Mouse (Mus musculus): Measurements from ENCODE around the gene Zfp93. TPM values are rescaled to one million over a fixed set of nuclear protein-coding genes. Genes with fewer than 3 reads are reported as not detected.

Gene Zfp93
- polyA plus RNA-seq (2014; fragmentation: Illumina TruSeq; extraction: RNeasy Lipid Tissue Mini Kit (QIAGEN cat#74804); ENCODE audit: low read depth, low replicate concordance) = 4.3 TPM

GRCm38 (mm10) chr7:24270288-24270672, at the start of gene Zfp93:
Gene Zfp93, plus strand, starts transcription at chr7:24270420.

GRCm38 (mm10) chr7:24237040-24237791, 33.0 kb upstream of the Zfp93 start, which contains the start of gene Zfp109:
Gene Zfp109, minus strand, starts transcription at chr7:24237560.

GRCm38 (mm10) chr7:24254633-24255474, 15.4 kb upstream of the Zfp93 start, which contains the start of gene Zfp108:
Gene Zfp108, plus strand, starts transcription at chr7:24254794.

GRCm38 (mm10) chr7:24300771-24301282, 30.6 kb downstream of the Zfp93 start, which contains the start of gene Zfp61:
Gene Zfp61, minus strand, starts transcription at chr7:24301232.

GRCm38 (mm10) chr7:24316567-24317092, 46.4 kb downstream of the Zfp93 start, which contains the start of gene Zfp94:
Gene Zfp94, minus strand, starts transcription at chr7:24316666.

Other genes with a start within 250 kb of the Zfp93 start
- gene Vmn1r183, start 217.2 kb upstream of the Zfp93 start, polyA plus RNA-seq (2014; fragmentation: Illumina TruSeq; extraction: RNeasy Lipid Tissue Mini Kit (QIAGEN cat#74804); ENCODE audit: low read depth, low replicate concordance) = not detected
- 15.8 TPM for gene Zfp180, start 188.5 kb upstream of the Zfp93 start, polyA plus RNA-seq (2014; fragmentation: Illumina TruSeq; extraction: RNeasy Lipid Tissue Mini Kit (QIAGEN cat#74804); ENCODE audit: low read depth, low replicate concordance)
- gene Zfp112, start 158.1 kb upstream of the Zfp93 start, polyA plus RNA-seq (2014; fragmentation: Illumina TruSeq; extraction: RNeasy Lipid Tissue Mini Kit (QIAGEN cat#74804); ENCODE audit: low read depth, low replicate concordance) = 4.6 TPM
- 4.2 TPM for gene Zfp235, start 136.3 kb upstream of the Zfp93 start, polyA plus RNA-seq (2014; fragmentation: Illumina TruSeq; extraction: RNeasy Lipid Tissue Mini Kit (QIAGEN cat#74804); ENCODE audit: low read depth, low replicate concordance)
- gene Zfp114, start 95.4 kb upstream of the Zfp93 start, polyA plus RNA-seq (2014; fragmentation: Illumina TruSeq; extraction: RNeasy Lipid Tissue Mini Kit (QIAGEN cat#74804); ENCODE audit: low read depth, low replicate concordance) = 0.13 TPM
- gene Zfp111, start 59.0 kb upstream of the Zfp93 start, polyA plus RNA-seq (2014; fragmentation: Illumina TruSeq; extraction: RNeasy Lipid Tissue Mini Kit (QIAGEN cat#74804); ENCODE audit: low read depth, low replicate concordance) = 4.3 TPM
- gene Zfp109, start 32.9 kb upstream of the Zfp93 start, polyA plus RNA-seq (2014; fragmentation: Illumina TruSeq; extraction: RNeasy Lipid Tissue Mini Kit (QIAGEN cat#74804); ENCODE audit: low read depth, low replicate concordance) = 2.0 TPM
- gene Zfp108, start 15.6 kb upstream of the Zfp93 start, polyA plus RNA-seq (2014; fragmentation: Illumina TruSeq; extraction: RNeasy Lipid Tissue Mini Kit (QIAGEN cat#74804); ENCODE audit: low read depth, low replicate concordance) = 2.1 TPM
- 3.4 TPM for gene Zfp61, start 30.8 kb downstream of the Zfp93 start, polyA plus RNA-seq (2014; fragmentation: Illumina TruSeq; extraction: RNeasy Lipid Tissue Mini Kit (QIAGEN cat#74804); ENCODE audit: low read depth, low replicate concordance)
- gene Zfp94, start 46.2 kb downstream of the Zfp93 start, polyA plus RNA-seq (2014; fragmentation: Illumina TruSeq; extraction: RNeasy Lipid Tissue Mini Kit (QIAGEN cat#74804); ENCODE audit: low read depth, low replicate concordance) = 3.9 TPM
- gene Tescl, start 63.5 kb downstream of the Zfp93 start, polyA plus RNA-seq (2014; fragmentation: Illumina TruSeq; extraction: RNeasy Lipid Tissue Mini Kit (QIAGEN cat#74804); ENCODE audit: low read depth, low replicate concordance) = not detected
- not detected for gene Lypd5, start 78.8 kb downstream of the Zfp93 start, polyA plus RNA-seq (2014; fragmentation: Illumina TruSeq; extraction: RNeasy Lipid Tissue Mini Kit (QIAGEN cat#74804); ENCODE audit: low read depth, low replicate concordance)
- gene Kcnn4, start 99.8 kb downstream of the Zfp93 start, polyA plus RNA-seq (2014; fragmentation: Illumina TruSeq; extraction: RNeasy Lipid Tissue Mini Kit (QIAGEN cat#74804); ENCODE audit: low read depth, low replicate concordance) = 0.47 TPM
- 12.3 TPM for gene Smg9, start 129.2 kb downstream of the Zfp93 start, polyA plus RNA-seq (2014; fragmentation: Illumina TruSeq; extraction: RNeasy Lipid Tissue Mini Kit (QIAGEN cat#74804); ENCODE audit: low read depth, low replicate concordance)
- not detected for gene Irgc1, start 181.9 kb downstream of the Zfp93 start, polyA plus RNA-seq (2014; fragmentation: Illumina TruSeq; extraction: RNeasy Lipid Tissue Mini Kit (QIAGEN cat#74804); ENCODE audit: low read depth, low replicate concordance)
- gene Plaur, start 192.1 kb downstream of the Zfp93 start, polyA plus RNA-seq (2014; fragmentation: Illumina TruSeq; extraction: RNeasy Lipid Tissue Mini Kit (QIAGEN cat#74804); ENCODE audit: low read depth, low replicate concordance) = 4.3 TPM
- 12.1 TPM for gene Cadm4, start 211.6 kb downstream of the Zfp93 start, polyA plus RNA-seq (2014; fragmentation: Illumina TruSeq; extraction: RNeasy Lipid Tissue Mini Kit (QIAGEN cat#74804); ENCODE audit: low read depth, low replicate concordance)
- 12.5 TPM for gene Zfp428, start 236.6 kb downstream of the Zfp93 start, polyA plus RNA-seq (2014; fragmentation: Illumina TruSeq; extraction: RNeasy Lipid Tissue Mini Kit (QIAGEN cat#74804); ENCODE audit: low read depth, low replicate concordance)
- not detected for gene AC161166.1, start 242.0 kb downstream of the Zfp93 start, polyA plus RNA-seq (2014; fragmentation: Illumina TruSeq; extraction: RNeasy Lipid Tissue Mini Kit (QIAGEN cat#74804); ENCODE audit: low read depth, low replicate concordance)

All from heart, adult 10 weeks (tissue).